Mouse (Mus musculus): ENCODE results near the gene Olfr191. TPM values are rescaled to one million over a fixed set of nuclear protein-coding genes. Genes with fewer than 3 reads are reported as not detected.
"Not testable (repeated sequence)": the region's sequence is repeated elsewhere in the genome, so short reads cannot be mapped to it uniquely, and the experiment has no call there.

Olfr191 gene
- polyA plus RNA-seq, 1 experiment from 2014 or later = not detected

DNA sequence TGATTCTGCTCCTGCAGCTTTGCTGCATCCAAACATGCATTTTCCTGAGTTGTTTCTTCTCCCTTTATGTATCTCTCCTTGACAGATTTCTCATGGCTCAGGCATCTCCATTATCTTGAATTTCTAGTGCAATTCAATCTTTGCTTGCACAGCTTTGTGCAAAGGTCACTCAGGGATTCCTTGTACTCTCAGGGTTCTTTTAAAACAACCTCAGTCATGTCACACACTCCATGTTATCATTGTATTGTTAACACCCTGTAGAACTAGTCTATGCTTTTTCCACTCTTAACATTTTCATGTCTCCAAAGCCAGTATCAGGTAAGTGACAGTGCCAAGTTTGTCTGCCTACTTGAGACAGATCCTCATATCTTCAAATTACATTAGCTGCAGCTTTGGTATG lies 17.9 kb downstream of the Olfr191 start:
- Histone ChIP-seq H3K27me3 (ENCODE audit: control insufficient read depth, insufficient read depth, low read length) (no peaks in the 10 kb centered on the region), H3K4me1 (ENCODE audit: control insufficient read depth, insufficient read depth, low read length) (no peaks in the 10 kb centered on the region)

DNA sequence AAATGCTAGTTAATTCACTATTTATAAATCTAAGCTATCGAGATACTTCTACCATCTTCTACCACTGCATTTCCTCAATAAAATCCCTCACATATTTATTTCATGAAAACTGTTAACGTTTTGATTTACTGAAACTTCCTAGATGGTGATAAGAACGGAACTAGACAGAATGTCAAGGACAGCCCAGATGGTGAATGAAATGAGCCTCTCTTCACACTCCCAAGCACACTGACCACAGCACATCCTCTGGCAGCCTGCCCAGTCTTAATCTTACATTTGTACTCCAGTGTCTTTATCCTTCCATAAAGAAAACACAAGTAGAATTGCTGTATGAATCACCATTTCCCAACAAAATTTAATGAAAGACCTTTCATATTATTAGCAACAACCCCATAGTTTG lies 27.2 kb downstream of the Olfr191 start:
- not testable (repeated sequence) for H3K4me1 ChIP-seq (ENCODE audit: control insufficient read depth, insufficient read depth, low read length); DNase-seq (ENCODE audit: low spot score); H3K4me3 ChIP-seq (ENCODE audit: low read depth, low read length); ATAC-seq (ENCODE audit: insufficient number of reproducible peaks, low FRiP score, low TSS enrichment, low read depth); H3K4me2 ChIP-seq (ENCODE audit: low read depth, severe bottlenecking); H3K27me3 ChIP-seq (ENCODE audit: control insufficient read depth, insufficient read depth, low read length); H3K9ac ChIP-seq (ENCODE audit: low read length); H3K27ac ChIP-seq (replicated peaks; ENCODE audit: low read depth, low read length); H3K9me3 ChIP-seq (ENCODE audit: control insufficient read depth, low read length); H3K36me3 ChIP-seq (ENCODE audit: control insufficient read depth, insufficient read depth, low read length)
- WGBS = 77% methylated on average over 3 of the region's 3 CpGs

More for the DNA sequence above, 17.9 kb downstream of the Olfr191 start:
- no peak for DNase-seq (ENCODE audit: low spot score)
- Histone ChIP-seq H3K36me3 (ENCODE audit: control insufficient read depth, insufficient read depth, low read length) (no peaks in the 10 kb centered on the region), H3K27ac (replicated peaks; ENCODE audit: low read depth, low read length) (no peak overlapping the region), H3K9me3 (ENCODE audit: control insufficient read depth, low read length) (no peaks in the 10 kb centered on the region), H3K9ac (ENCODE audit: low read length) (no peak overlapping the region), H3K4me3 (ENCODE audit: low read depth, low read length) (no peak overlapping the region), H3K4me2 (ENCODE audit: low read depth, severe bottlenecking) (no peak overlapping the region)
- ATAC-seq (ENCODE audit: insufficient number of reproducible peaks, low FRiP score, low TSS enrichment, low read depth) = no peak

DNA sequence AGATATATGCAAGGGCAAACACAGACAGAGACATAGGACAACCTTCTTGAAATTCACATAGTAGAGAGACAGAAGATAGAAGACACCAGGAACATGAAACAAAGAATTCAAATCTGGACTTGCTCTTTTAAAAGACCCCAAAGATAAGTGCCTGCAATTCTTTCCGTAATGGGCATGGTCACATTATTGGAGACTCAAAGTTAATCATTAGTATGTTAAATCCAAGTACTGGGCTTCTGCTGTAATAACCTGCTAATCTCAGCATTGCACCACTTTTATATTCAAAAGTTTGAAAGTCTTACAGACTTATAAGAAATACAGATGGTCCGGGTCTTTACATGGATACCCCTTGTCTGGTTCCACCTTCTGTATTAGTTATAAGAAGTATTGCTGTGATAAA lies 40.3 kb downstream of the Olfr191 start:
- H3K27ac ChIP-seq (replicated peaks; ENCODE audit: low read depth, low read length); H3K9ac ChIP-seq (ENCODE audit: low read length); DNase-seq (ENCODE audit: low spot score); H3K4me1 ChIP-seq (ENCODE audit: control insufficient read depth, insufficient read depth, low read length); H3K27me3 ChIP-seq (ENCODE audit: control insufficient read depth, insufficient read depth, low read length); H3K4me2 ChIP-seq (ENCODE audit: low read depth, severe bottlenecking); ATAC-seq (ENCODE audit: insufficient number of reproducible peaks, low FRiP score, low TSS enrichment, low read depth); H3K36me3 ChIP-seq (ENCODE audit: control insufficient read depth, insufficient read depth, low read length); H3K4me3 ChIP-seq (ENCODE audit: low read depth, low read length); H3K9me3 ChIP-seq (ENCODE audit: control insufficient read depth, low read length): not testable (repeated sequence)
- WGBS = 91% methylated on average over 2 of the region's 2 CpGs

DNA sequence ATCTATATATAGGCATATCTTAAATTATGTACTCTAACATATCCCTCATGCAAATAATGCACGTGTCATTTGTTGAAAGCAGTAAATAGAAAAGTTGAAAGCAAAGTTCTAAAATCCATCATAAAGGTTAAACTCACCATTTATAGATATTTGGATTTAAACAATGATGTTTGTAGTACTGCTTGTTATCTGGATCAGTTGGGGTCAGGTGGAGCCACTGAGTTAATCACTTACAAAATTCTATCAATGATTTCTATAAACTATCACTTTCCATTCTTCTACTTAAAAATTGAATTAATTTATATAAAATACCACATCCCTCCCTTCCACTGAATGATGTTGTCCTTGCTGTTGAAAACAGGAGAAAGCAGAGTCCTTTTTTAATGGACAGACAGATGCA lies 40.8 kb downstream of the Olfr191 start:
- ATAC-seq (ENCODE audit: insufficient number of reproducible peaks, low FRiP score, low TSS enrichment, low read depth) = no peak
- Histone ChIP-seq H3K27me3 (ENCODE audit: control insufficient read depth, insufficient read depth, low read length) (no peaks in the 10 kb centered on the region), H3K4me1 (ENCODE audit: control insufficient read depth, insufficient read depth, low read length) (no peaks in the 10 kb centered on the region), H3K9me3 (ENCODE audit: control insufficient read depth, low read length) (no peaks in the 10 kb centered on the region), H3K9ac (ENCODE audit: low read length) (no peak overlapping the region), H3K4me3 (ENCODE audit: low read depth, low read length) (no peak overlapping the region), H3K27ac (replicated peaks; ENCODE audit: low read depth, low read length) (no peak overlapping the region), H3K36me3 (ENCODE audit: control insufficient read depth, insufficient read depth, low read length) (no peaks in the 10 kb centered on the region), H3K4me2 (ENCODE audit: low read depth, severe bottlenecking) (no peak overlapping the region)
- no peak for DNase-seq (ENCODE audit: low spot score)
- WGBS = 77% methylated on average over 1 of the region's 1 CpGs

DNA sequence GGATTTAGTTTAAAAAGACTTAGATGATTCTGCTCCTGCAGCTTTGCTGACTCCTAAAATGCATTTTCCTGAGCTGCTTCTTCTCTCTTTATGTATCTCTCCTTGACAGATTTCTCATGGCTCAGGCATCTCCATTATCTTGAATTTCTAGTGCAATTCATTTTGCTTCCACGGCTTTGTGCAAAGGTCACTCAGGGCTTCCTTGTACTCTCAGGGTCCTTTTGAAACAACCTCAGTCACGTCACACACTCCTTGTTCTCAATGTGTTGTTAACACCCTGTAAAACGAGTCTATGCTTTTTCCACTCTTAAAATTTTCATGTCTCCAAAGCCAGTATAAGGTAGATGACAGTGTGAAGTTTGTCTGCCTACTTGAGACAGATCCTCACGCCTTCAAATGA lies 42.0 kb downstream of the Olfr191 start:
- 70% methylated on average over 4 of the region's 4 CpGs for WGBS

DNA sequence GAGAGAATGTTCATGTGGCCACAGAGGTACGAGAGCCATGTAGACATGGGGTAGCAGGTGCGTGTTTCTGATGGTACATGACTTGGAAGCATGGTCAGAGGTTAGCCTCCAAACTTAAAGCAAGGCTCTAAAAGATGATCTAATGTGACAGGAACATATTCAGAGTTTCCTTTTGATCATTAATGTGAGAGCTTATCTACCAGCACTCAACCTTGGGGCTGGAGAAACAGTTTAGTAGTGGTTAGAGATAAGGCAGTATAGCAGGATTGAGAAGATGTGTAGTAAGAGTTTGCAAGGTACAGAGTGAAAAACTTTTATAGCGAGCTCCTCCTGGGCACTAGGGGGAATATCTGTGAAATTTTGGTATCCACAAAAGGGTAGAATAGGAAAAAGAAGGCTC lies 43.8 kb downstream of the Olfr191 start:
- Histone ChIP-seq H3K9ac (ENCODE audit: low read length) (no peak overlapping the region), H3K4me3 (ENCODE audit: low read depth, low read length) (no peak overlapping the region), H3K27ac (replicated peaks; ENCODE audit: low read depth, low read length) (no peak overlapping the region), H3K36me3 (ENCODE audit: control insufficient read depth, insufficient read depth, low read length) (no peaks in the 10 kb centered on the region), H3K27me3 (ENCODE audit: control insufficient read depth, insufficient read depth, low read length) (no peaks in the 10 kb centered on the region), H3K4me1 (ENCODE audit: control insufficient read depth, insufficient read depth, low read length) (no peaks in the 10 kb centered on the region), H3K4me2 (ENCODE audit: low read depth, severe bottlenecking) (no peak overlapping the region), H3K9me3 (ENCODE audit: control insufficient read depth, low read length) (no peaks in the 10 kb centered on the region)
- no peak for ATAC-seq (ENCODE audit: insufficient number of reproducible peaks, low FRiP score, low TSS enrichment, low read depth)
- no peak for DNase-seq (ENCODE audit: low spot score)
- WGBS = 78% methylated on average over 3 of the region's 3 CpGs

More for the DNA sequence above, 42.0 kb downstream of the Olfr191 start:
- Histone ChIP-seq H3K27ac (replicated peaks; ENCODE audit: low read depth, low read length) (no peak overlapping the region), H3K4me3 (ENCODE audit: low read depth, low read length) (no peak overlapping the region), H3K36me3 (ENCODE audit: control insufficient read depth, insufficient read depth, low read length) (no peaks in the 10 kb centered on the region), H3K9me3 (ENCODE audit: control insufficient read depth, low read length) (no peaks in the 10 kb centered on the region), H3K4me1 (ENCODE audit: control insufficient read depth, insufficient read depth, low read length) (no peaks in the 10 kb centered on the region), H3K4me2 (ENCODE audit: low read depth, severe bottlenecking) (no peak overlapping the region), H3K9ac (ENCODE audit: low read length) (no peak overlapping the region), H3K27me3 (ENCODE audit: control insufficient read depth, insufficient read depth, low read length) (no peaks in the 10 kb centered on the region)
- no peak for DNase-seq (ENCODE audit: low spot score)
- no peak for ATAC-seq (ENCODE audit: insufficient number of reproducible peaks, low FRiP score, low TSS enrichment, low read depth)

DNA sequence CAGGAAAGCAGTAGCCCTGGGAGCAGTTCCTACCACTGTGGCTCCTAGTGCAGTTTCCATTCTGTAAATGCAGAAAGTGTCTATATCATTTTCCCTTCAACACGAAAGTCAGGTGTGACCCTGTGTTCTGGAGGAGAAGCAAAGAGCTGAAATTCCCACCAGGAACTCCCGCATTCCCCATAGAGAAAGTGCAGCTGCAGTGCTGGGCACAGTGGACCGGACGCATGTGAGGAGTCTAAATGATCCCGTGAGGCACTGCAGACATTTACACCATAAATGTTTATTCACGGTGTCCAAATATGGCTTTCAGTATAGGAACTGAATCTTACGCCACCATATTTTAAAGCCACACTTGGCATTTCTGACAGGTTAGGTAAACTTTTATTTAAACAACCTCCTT lies 49.9 kb downstream of the Olfr191 start, which contains the start of gene Olfr187:
Gene Olfr187 (minus strand): TSS at position 58 of the 400 bp plus-strand sequence.
- WGBS = 88% methylated on average over 7 of the region's 7 CpGs
- H3K27me3 ChIP-seq (ENCODE audit: control insufficient read depth, insufficient read depth, low read length) = no peaks in the 10 kb centered on the region
- DNase-seq (ENCODE audit: low spot score) (no peak), ATAC-seq (ENCODE audit: insufficient number of reproducible peaks, low FRiP score, low TSS enrichment, low read depth) (no peak)
- no peaks in the 10 kb centered on the region for H3K36me3 ChIP-seq (ENCODE audit: control insufficient read depth, insufficient read depth, low read length)
- H3K9ac ChIP-seq (ENCODE audit: low read length) = no peak within 1 kb of the TSS
- H3K4me3 ChIP-seq (ENCODE audit: low read depth, low read length) = no peak within 1 kb of the TSS
- no peaks in the 10 kb centered on the region for H3K4me1 ChIP-seq (ENCODE audit: control insufficient read depth, insufficient read depth, low read length)
- no peaks in the 10 kb centered on the region for H3K9me3 ChIP-seq (ENCODE audit: control insufficient read depth, low read length)
- H3K4me2 ChIP-seq (ENCODE audit: low read depth, severe bottlenecking) = no peak within 1 kb of the TSS
- no peak within 1 kb of the TSS for H3K27ac ChIP-seq (replicated peaks; ENCODE audit: low read depth, low read length)

Other genes starting within 250 kb of the Olfr191 start
- not detected in 2 replicates for gene Olfr177, start 215.1 kb downstream of the Olfr191 start, polyA plus RNA-seq (2014; fragmentation: Nextera tagmentation; extraction: Ambion mirVana)
- gene Olfr178, start 197.8 kb downstream of the Olfr191 start, polyA plus RNA-seq (2014; fragmentation: Nextera tagmentation; extraction: Ambion mirVana) = not detected in 2 replicates
- gene Olfr181, start 161.1 kb downstream of the Olfr191 start, polyA plus RNA-seq (2014; fragmentation: Nextera tagmentation; extraction: Ambion mirVana) = not detected in 2 replicates
- gene Olfr180, start 160.4 kb downstream of the Olfr191 start, polyA plus RNA-seq (2014; fragmentation: Nextera tagmentation; extraction: Ambion mirVana) = not detected in 2 replicates
- gene Olfr183, start 94.5 kb downstream of the Olfr191 start, polyA plus RNA-seq (2014; fragmentation: Nextera tagmentation; extraction: Ambion mirVana) = not detected in 2 replicates
- not detected in 2 replicates for gene Olfr186, start 59.5 kb downstream of the Olfr191 start, polyA plus RNA-seq (2014; fragmentation: Nextera tagmentation; extraction: Ambion mirVana)
- not detected in 2 replicates for gene Olfr187, start 50.1 kb downstream of the Olfr191 start, polyA plus RNA-seq (2014; fragmentation: Nextera tagmentation; extraction: Ambion mirVana)
- gene Olfr190, start 11.8 kb downstream of the Olfr191 start, polyA plus RNA-seq (2014; fragmentation: Nextera tagmentation; extraction: Ambion mirVana) = not detected in 2 replicates
- gene Olfr193, start 22.1 kb upstream of the Olfr191 start, polyA plus RNA-seq (2014; fragmentation: Nextera tagmentation; extraction: Ambion mirVana) = not detected in 2 replicates
- gene Olfr194, start 31.2 kb upstream of the Olfr191 start, polyA plus RNA-seq (2014; fragmentation: Nextera tagmentation; extraction: Ambion mirVana) = not detected in 2 replicates
- not detected in 2 replicates for gene Olfr195, start 57.2 kb upstream of the Olfr191 start, polyA plus RNA-seq (2014; fragmentation: Nextera tagmentation; extraction: Ambion mirVana)
- not detected in 2 replicates for gene Olfr196, start 80.6 kb upstream of the Olfr191 start, polyA plus RNA-seq (2014; fragmentation: Nextera tagmentation; extraction: Ambion mirVana)
- not detected in 2 replicates for gene Olfr198, start 113.7 kb upstream of the Olfr191 start, polyA plus RNA-seq (2014; fragmentation: Nextera tagmentation; extraction: Ambion mirVana)
- not detected in 2 replicates for gene Olfr199, start 129.9 kb upstream of the Olfr191 start, polyA plus RNA-seq (2014; fragmentation: Nextera tagmentation; extraction: Ambion mirVana)
- not detected in 2 replicates for gene Olfr201, start 182.8 kb upstream of the Olfr191 start, polyA plus RNA-seq (2014; fragmentation: Nextera tagmentation; extraction: Ambion mirVana)
- not detected in 2 replicates for gene Olfr202, start 197.0 kb upstream of the Olfr191 start, polyA plus RNA-seq (2014; fragmentation: Nextera tagmentation; extraction: Ambion mirVana)
- not detected in 2 replicates for gene Olfr203, start 209.1 kb upstream of the Olfr191 start, polyA plus RNA-seq (2014; fragmentation: Nextera tagmentation; extraction: Ambion mirVana)
- gene Olfr204, start 228.4 kb upstream of the Olfr191 start, polyA plus RNA-seq (2014; fragmentation: Nextera tagmentation; extraction: Ambion mirVana) = not detected in 2 replicates
- not detected in 2 replicates for gene Olfr205, start 241.3 kb upstream of the Olfr191 start, polyA plus RNA-seq (2014; fragmentation: Nextera tagmentation; extraction: Ambion mirVana)

All from limb, embryonic 11.5 days (tissue).